Mouse (Mus musculus) intestine, embryonic 15.5 days (tissue): ENCODE results near the gene Nek8. TPM values are rescaled to one million over a fixed set of nuclear protein-coding genes. Genes with fewer than 3 reads are reported as not detected.

Experiments
- ATAC-seq: fragments of 200-750 bp; cut with Nextera tagmentation; 2 replicates; pipeline ENCODE4 v1.8.0; 2017; ENCODE audit warnings: moderate TSS enrichment, moderate library complexity
- H3K27ac ChIP-seq: fragments of 300-500 bp; sonication (generic); 2 replicates; pipeline ENCODE4 v1.5.1; 2015; ENCODE audit warnings: mild to moderate bottlenecking, inconsistent platforms
- H3K27me3 ChIP-seq: fragments of 300-500 bp; sonication (generic); replicated peaks from 2 replicates; pipeline ENCODE4 v1.6.1; 2015; ENCODE audit warnings: inconsistent platforms
- H3K36me3 ChIP-seq: fragments of 300-500 bp; sonication (generic); 2 replicates; pipeline ENCODE4 v1.6.1; 2015; ENCODE audit warnings: inconsistent platforms
- H3K4me1 ChIP-seq: fragments of 300-500 bp; sonication (generic); replicated peaks from 2 replicates; pipeline ENCODE4 v1.6.1; 2015; ENCODE audit warnings: inconsistent platforms
- H3K4me2 ChIP-seq: fragments of 300-500 bp; sonication (generic); replicated peaks from 2 replicates; pipeline ENCODE4 v1.6.1; 2015; ENCODE audit warnings: mild to moderate bottlenecking, inconsistent platforms
- H3K4me3 ChIP-seq: fragments of 300-500 bp; sonication (generic); replicated peaks from 2 replicates; pipeline ENCODE4 v1.5.1; 2015; ENCODE audit warnings: inconsistent platforms
- H3K9ac ChIP-seq: fragments of 300-500 bp; sonication (generic); 2 replicates; pipeline ENCODE4 v1.6.1; 2015; ENCODE audit warnings: inconsistent platforms
- H3K9me3 ChIP-seq: fragments of 300-500 bp; sonication (generic); 2 replicates; pipeline ENCODE4 v1.6.1; 2016; ENCODE audit warnings: inconsistent platforms
- WGBS: fragments of 180-500 bp; shearing (Covaris S2); methylation state at CpG from one replicate; pipeline ENCODE4 v1.1.7; 2015; 5-methylcytosine and 5-hydroxymethylcytosine counted together
- polyA plus RNA-seq: library from polyadenylated mRNA; unstranded; fragments of >200 nt; fragmentation: Nextera tagmentation; extraction: Ambion mirVana; gene quantifications from 2 replicates; pipeline ENCODE4 v1.2.1, GENCODE M21; 2015

The Nek8 gene
- 14.4 and 17.1 TPM in 2 replicates for polyA plus RNA-seq

GRCm38 (mm10) chr11:78176402-78176862 lies at the start of gene Nek8, which contains the start of gene Tlcd1:
Gene Nek8, minus strand, starts transcription at chr11:78176675.
Gene Tlcd1, plus strand, starts transcription at chr11:78176711.
- Histone ChIP-seq H3K4me1 (peaks cover 44% of the 10 kb centered on the region), H3K27ac (peak within 1 kb of the TSS; percentile 99), H3K9ac (peak within 1 kb of the TSS; percentile 64), H3K9me3 (no peaks in the 10 kb centered on the region), H3K4me3 (peak within 1 kb of the TSS; percentile 53), H3K27me3 (no peaks in the 10 kb centered on the region), H3K36me3 (peaks cover 9% of the 10 kb centered on the region), H3K4me2 (peak within 1 kb of the TSS; percentile 83)
- peak; percentile 69 for ATAC-seq
- under 1% methylated on average over 32 of the region's 32 CpGs for WGBS

DNA sequence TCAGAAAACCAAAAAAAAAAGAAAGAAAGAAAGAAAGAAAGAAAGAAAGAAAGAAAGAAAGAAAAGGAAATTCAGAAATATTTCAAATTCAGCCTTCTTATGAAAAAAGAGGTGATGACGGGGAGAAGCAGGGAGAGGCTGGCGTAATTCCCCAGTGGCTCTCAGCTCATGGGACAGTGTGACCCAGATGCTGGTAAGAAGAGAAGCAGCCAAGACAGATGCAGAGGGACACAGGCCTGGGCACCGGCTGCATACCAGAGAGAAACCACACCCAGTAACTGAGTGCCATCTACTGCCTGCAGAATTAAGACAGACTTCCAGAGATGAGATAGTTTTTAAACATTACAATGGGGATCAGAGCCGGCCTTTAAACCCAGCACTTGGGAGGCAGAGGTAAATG lies 47.1 kb upstream of the Nek8 start:
- ATAC-seq: no peak
- Histone ChIP-seq H3K4me3 (no peak overlapping the region), H3K27ac (no peak overlapping the region), H3K9ac (no peak overlapping the region), H3K36me3 (peaks cover 87% of the 10 kb centered on the region), H3K27me3 (no peaks in the 10 kb centered on the region), H3K4me1 (no peaks in the 10 kb centered on the region), H3K9me3 (no peaks in the 10 kb centered on the region), H3K4me2 (no peak overlapping the region)
- WGBS: 84% methylated on average over 4 of the region's 4 CpGs

DNA sequence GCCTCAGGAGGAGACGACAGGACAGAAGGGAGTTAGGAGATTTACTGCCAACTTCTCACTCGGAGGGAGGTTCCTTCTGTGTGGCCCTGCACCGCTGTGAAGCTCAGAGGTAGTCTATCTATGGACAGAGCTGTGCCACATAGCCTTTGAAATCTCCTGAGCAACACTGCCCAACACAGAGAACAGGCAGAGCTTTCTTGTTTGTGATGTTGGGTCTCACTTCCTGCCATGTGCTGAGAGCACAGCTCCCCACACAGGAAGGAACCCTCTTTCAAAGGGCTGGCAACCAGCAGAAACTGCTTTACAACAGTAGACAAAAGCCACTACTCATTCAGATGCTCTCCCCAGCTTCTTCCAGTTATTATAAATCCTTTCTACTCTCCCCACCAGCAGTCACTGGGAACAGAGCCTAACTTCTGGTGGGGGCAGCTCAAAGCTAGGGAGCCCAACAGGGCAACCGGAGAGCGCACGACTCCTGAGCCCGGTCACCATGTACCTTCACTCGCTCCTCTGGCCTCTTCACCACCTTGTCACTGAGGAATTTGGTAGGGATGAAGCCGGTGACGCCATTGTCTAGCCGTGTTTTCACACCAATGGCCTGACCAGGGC lies 39.3 kb upstream of the Nek8 start:
- Histone ChIP-seq H3K9me3 (no peaks in the 10 kb centered on the region), H3K27me3 (no peaks in the 10 kb centered on the region), H3K9ac (no peak overlapping the region), H3K36me3 (peaks cover 70% of the 10 kb centered on the region), H3K4me1 (no peaks in the 10 kb centered on the region), H3K4me3 (no peak overlapping the region), H3K4me2 (no peak overlapping the region), H3K27ac (no peak overlapping the region)
- WGBS: 89% methylated on average over 11 of the region's 11 CpGs
- no peak for ATAC-seq

GRCm38 (mm10) chr11:78213086-78213817 lies 36.8 kb upstream of the Nek8 start:
- 93% methylated on average over 14 of the region's 14 CpGs for WGBS
- no peaks in the 10 kb centered on the region for H3K27me3 ChIP-seq
- H3K27ac ChIP-seq: no peak overlapping the region
- H3K4me1 ChIP-seq: no peaks in the 10 kb centered on the region
- H3K4me2 ChIP-seq: no peak overlapping the region
- H3K36me3 ChIP-seq: peaks cover 69% of the 10 kb centered on the region
- no peak overlapping the region for H3K9ac ChIP-seq
- ATAC-seq: no peak
- no peak overlapping the region for H3K4me3 ChIP-seq
- H3K9me3 ChIP-seq: no peaks in the 10 kb centered on the region

GRCm38 (mm10) chr11:78211513-78211912 lies 35.0 kb upstream of the Nek8 start:
- Histone ChIP-seq H3K27ac (no peak overlapping the region), H3K27me3 (no peaks in the 10 kb centered on the region), H3K4me2 (no peak overlapping the region), H3K4me1 (no peaks in the 10 kb centered on the region), H3K4me3 (no peak overlapping the region), H3K9ac (no peak overlapping the region), H3K36me3 (peaks cover 71% of the 10 kb centered on the region), H3K9me3 (no peaks in the 10 kb centered on the region)
- ATAC-seq: no peak
- WGBS: 81% methylated on average over 5 of the region's 5 CpGs

GRCm38 (mm10) chr11:78210615-78211014 lies 34.1 kb upstream of the Nek8 start:
- Histone ChIP-seq H3K4me2 (no peak overlapping the region), H3K36me3 (peaks cover 71% of the 10 kb centered on the region), H3K4me3 (no peak overlapping the region), H3K9me3 (no peaks in the 10 kb centered on the region), H3K27ac (no peak overlapping the region), H3K4me1 (peaks cover 6% of the 10 kb centered on the region; the same call in 1 of the 2 replicates), H3K9ac (no peak overlapping the region), H3K27me3 (no peaks in the 10 kb centered on the region)
- no peak for ATAC-seq
- 62% methylated on average over 7 of the region's 7 CpGs for WGBS

GRCm38 (mm10) chr11:78209886-78210285 lies 33.4 kb upstream of the Nek8 start:
- Histone ChIP-seq H3K27ac (no peak overlapping the region), H3K9ac (no peak overlapping the region), H3K4me1 (peaks cover 9% of the 10 kb centered on the region; the same call in 1 of the 2 replicates), H3K4me2 (no peak overlapping the region), H3K27me3 (no peaks in the 10 kb centered on the region), H3K4me3 (no peak overlapping the region), H3K36me3 (peaks cover 68% of the 10 kb centered on the region), H3K9me3 (no peaks in the 10 kb centered on the region)
- ATAC-seq: no peak
- 85% methylated on average over 6 of the region's 6 CpGs for WGBS

- WGBS: 88% methylated on average over 7 of the region's 7 CpGs
- H3K27me3 ChIP-seq: no peaks in the 10 kb centered on the region
- H3K9ac ChIP-seq: no peak overlapping the region
- peaks cover 52% of the 10 kb centered on the region for H3K36me3 ChIP-seq
- no peak overlapping the region for H3K4me2 ChIP-seq
- H3K4me1 ChIP-seq: peaks cover 15% of the 10 kb centered on the region; the same call in 1 of the 2 replicates
- H3K4me3 ChIP-seq: no peak overlapping the region
- ATAC-seq: no peak
- H3K27ac ChIP-seq: no peak overlapping the region
- H3K9me3 ChIP-seq: no peaks in the 10 kb centered on the region
Observed at GRCm38 (mm10) chr11:78207190-78207589, 30.7 kb upstream of the Nek8 start.

GRCm38 (mm10) chr11:78205361-78206206 lies 29.1 kb upstream of the Nek8 start:
- no peaks in the 10 kb centered on the region for H3K27me3 ChIP-seq
- no peak overlapping the region for H3K4me2 ChIP-seq
- H3K4me3 ChIP-seq: no peak overlapping the region
- 58% methylated on average over 13 of the region's 13 CpGs for WGBS
- no peaks in the 10 kb centered on the region for H3K9me3 ChIP-seq
- no peak overlapping the region for H3K9ac ChIP-seq
- ATAC-seq: peak; percentile 30; the same call in 1 of the 2 replicates
- peaks cover 48% of the 10 kb centered on the region for H3K36me3 ChIP-seq
- peaks cover 15% of the 10 kb centered on the region; the same call in 1 of the 2 replicates for H3K4me1 ChIP-seq
- H3K27ac ChIP-seq: no peak overlapping the region

GRCm38 (mm10) chr11:78204287-78204686 lies 27.8 kb upstream of the Nek8 start:
- H3K4me1 ChIP-seq: peaks cover 15% of the 10 kb centered on the region; the same call in 1 of the 2 replicates
- H3K27ac ChIP-seq: no peak overlapping the region
- WGBS: 88% methylated on average over 6 of the region's 6 CpGs
- peaks cover 40% of the 10 kb centered on the region for H3K36me3 ChIP-seq
- no peak overlapping the region for H3K4me2 ChIP-seq
- no peak overlapping the region for H3K9ac ChIP-seq
- no peaks in the 10 kb centered on the region for H3K27me3 ChIP-seq
- no peaks in the 10 kb centered on the region for H3K9me3 ChIP-seq
- no peak overlapping the region for H3K4me3 ChIP-seq
- no peak for ATAC-seq

GRCm38 (mm10) chr11:78202372-78202771 lies 25.9 kb upstream of the Nek8 start:
- no peak for ATAC-seq
- H3K9me3 ChIP-seq: no peaks in the 10 kb centered on the region
- no peaks in the 10 kb centered on the region for H3K27me3 ChIP-seq
- H3K27ac ChIP-seq: no peak overlapping the region
- 76% methylated on average over 3 of the region's 3 CpGs for WGBS
- no peak overlapping the region for H3K4me2 ChIP-seq
- H3K4me3 ChIP-seq: no peak overlapping the region
- H3K4me1 ChIP-seq: peaks cover 15% of the 10 kb centered on the region; the same call in 1 of the 2 replicates
- H3K9ac ChIP-seq: no peak overlapping the region
- H3K36me3 ChIP-seq: peaks cover 22% of the 10 kb centered on the region
